Mouse (Mus musculus) erythroblast, embryonic 14.5 days (primary cell): Measurements from ENCODE around the gene Nr1h4.

Experiments used
- GATA1 ChIP-seq: IDR thresholded peaks from 2 replicates; pipeline ENCODE4 v1.6.1; 2012; ENCODE audit warnings: low read length, inconsistent platforms, mixed read lengths
- TAL1 ChIP-seq: IDR thresholded peaks from 3 replicates; pipeline ENCODE4 v1.6.1; 2012; ENCODE audit warnings: low read length, inconsistent platforms, mixed read lengths

GRCm38 (mm10) chr10:89505592-89505955 lies 27.8 kb downstream of the Nr1h4 start:
- no peak for TF ChIP-seq TAL1
- no peak for TF ChIP-seq GATA1
